Mouse (Mus musculus): ENCODE measurements around the gene Iqcn.

The Iqcn gene

GRCm38 (mm10) chr8:70755661-70756475 is 52.6 kb downstream of the Iqcn start:
- DNase-seq (ENCODE audit: low read depth, low spot score): no peak

GRCm38 (mm10) chr8:70756476-70757040 is 53.3 kb downstream of the Iqcn start:
- no peak for DNase-seq (ENCODE audit: low read depth, low spot score)

GRCm38 (mm10) chr8:70757523-70758307 is 54.5 kb downstream of the Iqcn start:
- DNase-seq (ENCODE audit: low read depth, low spot score): peak; percentile 63

- DNase-seq (ENCODE audit: low read depth, low spot score): no peak
Measured at GRCm38 (mm10) chr8:70758308-70758615, 55.0 kb downstream of the Iqcn start.

GRCm38 (mm10) chr8:70758616-70759561 is 55.6 kb downstream of the Iqcn start:
- no peak for DNase-seq (ENCODE audit: low read depth, low spot score)

GRCm38 (mm10) chr8:70760350-70760749 is 57.1 kb downstream of the Iqcn start:
- DNase-seq (ENCODE audit: low read depth, low spot score): peak; percentile 60

- peak; percentile 99 for DNase-seq (ENCODE audit: low read depth, low spot score)
Measured at GRCm38 (mm10) chr8:70760775-70761406, 57.6 kb downstream of the Iqcn start, which contains the start of gene Mpv17l2. Mpv17l2 (minus strand) TSS chr8:70760946.

GRCm38 (mm10) chr8:70762118-70762517 is 58.9 kb downstream of the Iqcn start:
- peak; percentile 63 for DNase-seq (ENCODE audit: low read depth, low spot score)

GRCm38 (mm10) chr8:70763354-70763753 is 60.1 kb downstream of the Iqcn start:
- DNase-seq (ENCODE audit: low read depth, low spot score): peak; percentile 80

- no peak for DNase-seq (ENCODE audit: low read depth, low spot score)
Measured at GRCm38 (mm10) chr8:70764026-70764425, 60.8 kb downstream of the Iqcn start.

GRCm38 (mm10) chr8:70764676-70765075 is 61.4 kb downstream of the Iqcn start:
- DNase-seq (ENCODE audit: low read depth, low spot score): no peak

- peak; percentile 72 for DNase-seq (ENCODE audit: low read depth, low spot score)
Measured at GRCm38 (mm10) chr8:70765329-70765728, 62.1 kb downstream of the Iqcn start.

- peak; percentile 88 for DNase-seq (ENCODE audit: low read depth, low spot score)
Measured at GRCm38 (mm10) chr8:70765838-70766570, 62.7 kb downstream of the Iqcn start.

- peak; percentile 87 for DNase-seq (ENCODE audit: low read depth, low spot score)
Measured at GRCm38 (mm10) chr8:70766571-70767440, 63.5 kb downstream of the Iqcn start.

All from A20 (cell line).